Mouse (Mus musculus) MEL (cell line): ENCODE data around the gene Myo15b. TPM values are rescaled to one million over a fixed set of nuclear protein-coding genes. Genes with fewer than 3 reads are reported as not detected.
"Not testable (repeated sequence)": the region's sequence is repeated elsewhere in the genome, so short reads cannot be mapped to it uniquely, and the experiment has no call there.

Experiments
- DNase-seq: peaks from one replicate; pipeline ENCODE4 v3.0.0; 2011; ENCODE audit warnings: low read depth, low spot score
- H3K27ac ChIP-seq: 2 replicates; pipeline ENCODE4 v1.5.1; 2012; ENCODE audit warnings: low read depth, mild to moderate bottlenecking, control low read depth, low read length, moderate library complexity; ENCODE audit not compliant: control insufficient read depth
- H3K27me3 ChIP-seq, 2 experiments: fragments of 150-350 bp in 1 of 2; sonication (generic) in 1 of 2; 2 replicates each; pipeline ENCODE4 v1.6.1; 2012; ENCODE audit warnings: low read length in 2 of 2, mild to moderate bottlenecking in 2 of 2, improper control_type of control experiment in 1 of 2, moderate library complexity in 1 of 2; ENCODE audit not compliant: insufficient read depth in 2 of 2, control insufficient read depth in 1 of 2
- H3K36me3 ChIP-seq, 2 experiments: 2 replicates each; pipeline ENCODE4 v1.6.1; 2012 to 2014; ENCODE audit warnings: low read length in 2 of 2, improper control_type of control experiment in 1 of 2, inconsistent platforms in 1 of 2, mild to moderate bottlenecking in 1 of 2; ENCODE audit not compliant: insufficient read depth in 2 of 2, control insufficient read depth in 1 of 2
- H3K4me1 ChIP-seq, 2 experiments: fragments of 150-350 bp in 1 of 2; sonication (generic) in 1 of 2; 2 replicates each; pipeline ENCODE4 v1.6.1; 2012; ENCODE audit warnings: low read length in 2 of 2, improper control_type of control experiment in 1 of 2, mild to moderate bottlenecking in 1 of 2; ENCODE audit not compliant: insufficient read depth in 2 of 2, control insufficient read depth in 1 of 2
- H3K4me3 ChIP-seq, 2 experiments: fragments of 150-350 bp in 1 of 2; sonication (generic) in 1 of 2; 2 replicates each; pipeline ENCODE4 v1.5.1; 2012; ENCODE audit warnings: low read depth in 2 of 2, low read length in 2 of 2, mild to moderate bottlenecking in 2 of 2, moderate library complexity in 2 of 2, control low read depth in 1 of 2, improper control_type of control experiment in 1 of 2; ENCODE audit not compliant: control insufficient read depth in 1 of 2, insufficient read depth in 1 of 2
- H3K79me2 ChIP-seq: 2 replicates; pipeline ENCODE4 v1.6.1; 2012; ENCODE audit warnings: mild to moderate bottlenecking, low read length, moderate library complexity; ENCODE audit not compliant: control insufficient read depth, poor library complexity, insufficient read depth
- H3K9ac ChIP-seq: 2 replicates; pipeline ENCODE4 v1.6.1; 2012; ENCODE audit warnings: low read depth, mild to moderate bottlenecking, control low read depth, low read length, moderate library complexity; ENCODE audit not compliant: control insufficient read depth, poor library complexity, severe bottlenecking
- H3K9me3 ChIP-seq: fragments of 150-350 bp; sonication (generic); replicated peaks from 2 replicates; pipeline ENCODE4 v1.6.1; 2012; ENCODE audit warnings: mild to moderate bottlenecking, low read length, improper control_type of control experiment, moderate library complexity; ENCODE audit not compliant: insufficient read depth
- CTCF ChIP-seq, 3 experiments: IDR thresholded peaks in 2 of 3; conservative IDR thresholded peaks in 1 of 3; 2 replicates each; pipeline ENCODE4 v1.5.1; 2011 to 2012; ENCODE audit warnings: low read length in 3 of 3, low read depth in 2 of 3, mild to moderate bottlenecking in 2 of 3, improper control_type of control experiment in 1 of 3, inconsistent platforms in 1 of 3, mixed read lengths in 1 of 3, moderate library complexity in 1 of 3; ENCODE audit not compliant: control insufficient read depth in 1 of 3, insufficient read depth in 1 of 3, poor library complexity in 1 of 3, severe bottlenecking in 1 of 3
- GABPA ChIP-seq: IDR thresholded peaks from 2 replicates; pipeline ENCODE4 v1.6.1; 2012; ENCODE audit warnings: low read depth, mild to moderate bottlenecking, inconsistent platforms, low read length, improper control_type of control experiment, moderate library complexity
- GATA1 ChIP-seq: IDR thresholded peaks from 2 replicates; pipeline ENCODE4 v1.6.1; 2011; ENCODE audit warnings: low read depth, low read length, improper control_type of control experiment
- HCFC1 ChIP-seq: IDR thresholded peaks from 2 replicates; pipeline ENCODE4 v1.6.1; 2012; ENCODE audit warnings: low read depth, mild to moderate bottlenecking, inconsistent platforms, low read length, improper control_type of control experiment, moderate library complexity
- JUND ChIP-seq: IDR thresholded peaks from 2 replicates; pipeline ENCODE4 v1.6.1; 2011; ENCODE audit warnings: low read depth, mild to moderate bottlenecking, improper control_type of control experiment, low read length
- NELFE ChIP-seq: IDR thresholded peaks from 2 replicates; pipeline ENCODE4 v1.6.1; 2011; ENCODE audit warnings: low read depth, low read length, improper control_type of control experiment
- POLR2AphosphoS5 ChIP-seq: IDR thresholded peaks from 2 replicates; pipeline ENCODE4 v1.6.1; 2012; ENCODE audit warnings: low read depth, borderline replicate concordance, mild to moderate bottlenecking, inconsistent platforms, low read length, moderate library complexity, mixed read lengths
- SMC3 ChIP-seq: IDR thresholded peaks from 2 replicates; pipeline ENCODE4 v1.6.1; 2011; ENCODE audit warnings: low read depth, low read length, improper control_type of control experiment
- TCF12 ChIP-seq: IDR thresholded peaks from 2 replicates; pipeline ENCODE4 v1.6.1; 2014; ENCODE audit warnings: low read depth, mild to moderate bottlenecking, inconsistent platforms, low read length, improper control_type of control experiment, moderate library complexity
- polyA plus RNA-seq, 2 experiments: library from polyadenylated mRNA; stranded (reverse) in 1 of 2; unstranded in 1 of 2; fragments of >175 nt in 1 of 2; fragments of >200 nt in 1 of 2; gene quantifications; 2 replicates each; pipeline versions ENCODE4 v1.2.1 to v1.2.4; 2012; ENCODE audit warnings: low replicate concordance in 2 of 2, low read depth in 1 of 2; ENCODE audit not compliant: insufficient read length in 2 of 2, insufficient read depth in 1 of 2, missing spikeins in 1 of 2
- total RNA-seq: library from RNA; depleted of rRNA; stranded (reverse); fragments of 300-350 nt; gene quantifications from 2 replicates; pipeline ENCODE4 v1.2.3, GENCODE M21; 2012

Gene Myo15b
- total and polyA plus RNA-seq, 3 experiments: 1.5 to 3.2 TPM; not detected in 1

- not testable (repeated sequence) for H3K4me1 ChIP-seq, DNase-seq, H3K9ac ChIP-seq, H3K4me3 ChIP-seq, H3K36me3 ChIP-seq, H3K27me3 ChIP-seq, H3K9me3 ChIP-seq, H3K79me2 ChIP-seq, H3K27ac ChIP-seq
- peak; percentile 21; the same call in 1 of the 2 replicates for TF ChIP-seq SMC3
- peak in 1 of 3 experiments; percentile 29; a peak in 2 of 6 replicates for TF ChIP-seq CTCF (IDR thresholded peaks at IDR 0.05 in 2 of 3, conservative IDR thresholded peaks at IDR 0.05 in 1 of 3; ENCODE audit: control insufficient read depth in 1 of 3, insufficient read depth in 1 of 3, low read depth in 2 of 3, low read length in 3 of 3, poor library complexity in 1 of 3, severe bottlenecking in 1 of 3)
Observed at GRCm38 (mm10) chr11:115857146-115857545, 1.1 kb upstream of the Myo15b start.

- no peaks in the 10 kb centered on the region for H3K36me3 ChIP-seq
- no peaks in the 10 kb centered on the region for H3K9me3 ChIP-seq
- no peaks in the 10 kb centered on the region for H3K27me3 ChIP-seq
- DNase-seq: no peak
- TF ChIP-seq HCFC1 (no peak), NELFE (no peak), GABPA (no peak)
- no peaks in the 10 kb centered on the region for H3K79me2 ChIP-seq
- H3K4me3 ChIP-seq: no peak overlapping the region
- H3K4me1 ChIP-seq: no peaks in the 10 kb centered on the region
- H3K27ac ChIP-seq: no peak overlapping the region
- H3K9ac ChIP-seq: no peak overlapping the region
Observed at GRCm38 (mm10) chr11:115857936-115858335, 270 bp upstream of the Myo15b start.

DNA sequence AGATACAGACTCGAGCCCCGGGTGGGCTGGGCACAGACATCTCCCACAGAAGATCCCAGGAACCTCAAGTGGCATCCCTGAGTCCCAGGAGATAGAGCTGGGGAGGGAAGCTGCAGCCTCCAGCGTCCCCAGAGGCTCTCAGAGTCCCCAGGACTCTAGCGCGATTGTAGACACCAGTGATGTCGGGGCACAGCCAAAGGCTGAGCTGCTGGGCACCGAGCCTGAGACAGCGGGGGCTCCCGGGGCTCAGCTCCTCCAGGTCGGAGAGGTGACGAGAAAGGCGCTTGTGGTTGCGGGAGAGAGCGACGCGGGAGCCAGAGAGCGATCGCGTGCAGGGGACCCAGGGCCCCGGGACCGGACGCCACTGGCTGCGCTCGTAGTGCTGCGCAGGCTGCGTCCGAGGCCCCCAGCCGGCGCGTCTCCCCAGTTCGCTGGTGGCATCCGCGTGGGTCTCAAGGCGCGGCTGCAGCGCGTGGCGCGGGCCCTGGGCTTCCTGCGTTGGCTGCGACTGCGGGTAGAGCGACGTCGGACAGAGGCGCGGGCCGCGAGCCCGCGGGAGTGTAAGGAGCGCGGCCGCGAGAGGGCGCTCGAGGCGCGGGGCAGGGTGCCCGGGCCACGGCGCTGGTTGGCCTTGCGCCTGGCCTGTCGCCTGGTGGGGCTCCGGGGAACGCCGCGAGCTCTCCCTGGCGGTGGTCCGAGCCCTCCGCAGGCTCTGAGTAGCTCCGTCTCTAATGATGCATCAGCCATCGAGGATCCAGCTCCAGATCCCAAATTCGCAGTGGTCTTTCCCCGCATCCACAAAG is 1.1 kb downstream of the Myo15b start:
- DNase-seq: no peak
- Histone ChIP-seq H3K4me3 (no peak overlapping the region), H3K27ac (no peak overlapping the region), H3K9ac (no peak overlapping the region), H3K4me1 (no peaks in the 10 kb centered on the region), H3K79me2 (no peaks in the 10 kb centered on the region), H3K27me3 (no peaks in the 10 kb centered on the region), H3K9me3 (no peaks in the 10 kb centered on the region), H3K36me3 (no peaks in the 10 kb centered on the region)
- TF ChIP-seq GATA1 (no peak), POLR2AphosphoS5 (no peak), TCF12 (no peak), JUND (no peak), CTCF (IDR thresholded peaks at IDR 0.05 in 2 of 3, conservative IDR thresholded peaks at IDR 0.05 in 1 of 3; ENCODE audit: control insufficient read depth in 1 of 3, insufficient read depth in 1 of 3, low read depth in 2 of 3, low read length in 3 of 3, poor library complexity in 1 of 3, severe bottlenecking in 1 of 3) (peak in 1 of 3 experiments; percentile 10; a peak in 1 of 6 replicates)
